Mouse (Mus musculus): ENCODE results near the gene Myo1d. TPM values are rescaled to one million over a fixed set of nuclear protein-coding genes. Genes with fewer than 3 reads are reported as not detected.

Myo1d gene
- total RNA-seq (2023) = 10 to 100 TPM; 10.8 to 11.7 TPM

GRCm38 (mm10) chr11:80779527-80780344, at the start of gene Myo1d:
Gene Myo1d (minus strand): TSS chr11:80780025.

GRCm38 (mm10) chr11:80809993-80810821, 30.4 kb upstream of the Myo1d start, which contains the start of gene Tmem98:
Gene Tmem98 (plus strand): TSS chr11:80810175.

GRCm38 (mm10) chr11:80476222-80477189, 303.3 kb downstream of the Myo1d start, which contains the start of gene Cdk5r1:
Gene Cdk5r1 (plus strand): TSS chr11:80477023.

Other genes with a start within 250 kb of the Myo1d start
- gene Tmem98, start 30.1 kb upstream of the Myo1d start, total RNA-seq (2023) = under 1 TPM in 1 of 2 experiments, not detected in 1; 0.73 TPM
- gene Spaca3, start 78.3 kb upstream of the Myo1d start, total RNA-seq (2023) = not detected

Measured in neutrophil, adult 83 days (primary cell).